Mouse (Mus musculus) CD4-positive naive resting alpha-beta T cell, adult 57 days (primary cell): Measurements from ENCODE around the gene Apobr. TPM values are rescaled to one million over a fixed set of nuclear protein-coding genes. Genes with fewer than 3 reads are reported as not detected.

Experiments used
- total RNA-seq: library from RNA; stranded (reverse); gene quantifications from one replicate; pipeline ENCODE4 v1.2.4, GENCODE M21; 2023

Apobr gene
- 6.9 TPM for total RNA-seq

DNA sequence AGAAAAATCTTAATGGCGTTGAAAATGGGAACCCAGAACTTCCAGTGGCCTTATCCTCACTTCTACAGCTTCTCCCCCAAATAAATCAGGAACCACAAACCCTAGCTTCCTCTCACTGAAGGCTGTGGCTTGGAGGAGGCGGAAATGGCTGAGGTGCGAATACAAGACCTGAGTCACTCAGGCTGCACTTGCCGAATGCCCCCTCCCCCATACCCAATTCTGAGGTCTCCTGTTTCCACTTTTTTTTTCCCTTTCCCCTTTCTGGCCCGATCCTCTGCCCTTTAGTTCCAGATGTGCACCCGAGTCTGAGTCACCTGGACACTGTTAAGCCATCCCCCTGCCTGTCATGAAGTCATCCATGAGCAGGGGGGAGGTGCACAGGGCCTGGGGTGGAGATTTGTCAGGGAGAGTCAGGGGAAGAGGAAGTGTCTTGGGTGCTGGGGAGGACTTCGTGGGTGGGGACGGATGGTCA, at the start of gene Apobr:
TSS of gene Apobr (plus strand) at position 437 of the 472 bp plus-strand sequence.

DNA sequence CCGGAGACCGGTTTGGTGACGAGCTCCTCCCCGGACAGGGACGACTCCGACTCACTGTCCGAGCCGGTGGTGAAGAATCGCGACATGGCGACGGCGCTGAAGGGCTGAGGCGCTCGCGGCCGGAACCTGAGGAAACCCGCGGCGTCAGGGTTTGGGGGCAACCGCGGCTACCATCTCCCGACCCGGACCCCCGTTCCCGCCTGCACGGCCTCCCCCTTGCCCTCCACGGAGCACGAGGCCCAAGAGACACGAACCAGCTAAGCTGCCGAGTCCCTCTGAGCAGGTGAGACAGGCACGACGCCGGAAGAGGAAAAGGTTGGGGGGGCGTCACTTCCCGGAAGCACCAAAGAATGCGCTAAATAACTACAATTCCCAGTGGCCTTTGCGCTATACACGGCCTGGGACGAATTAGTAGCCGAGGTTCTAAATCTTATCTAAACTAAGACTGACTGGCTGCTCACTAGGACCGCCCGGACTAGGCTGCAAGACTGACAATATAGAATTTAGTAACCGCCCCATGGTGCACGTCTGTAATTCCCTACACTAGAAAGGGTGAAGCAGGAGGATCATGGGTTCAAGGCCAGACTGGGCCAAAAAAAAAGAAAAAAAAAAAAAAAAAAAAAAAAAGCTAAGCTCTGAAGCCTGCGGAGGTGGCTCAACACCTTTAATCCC, 18.5 kb upstream of the Apobr start, which contains the start of gene Eif3c:
TSS of gene Eif3c (minus strand) at position 318 of the 672 bp plus-strand sequence.

DNA sequence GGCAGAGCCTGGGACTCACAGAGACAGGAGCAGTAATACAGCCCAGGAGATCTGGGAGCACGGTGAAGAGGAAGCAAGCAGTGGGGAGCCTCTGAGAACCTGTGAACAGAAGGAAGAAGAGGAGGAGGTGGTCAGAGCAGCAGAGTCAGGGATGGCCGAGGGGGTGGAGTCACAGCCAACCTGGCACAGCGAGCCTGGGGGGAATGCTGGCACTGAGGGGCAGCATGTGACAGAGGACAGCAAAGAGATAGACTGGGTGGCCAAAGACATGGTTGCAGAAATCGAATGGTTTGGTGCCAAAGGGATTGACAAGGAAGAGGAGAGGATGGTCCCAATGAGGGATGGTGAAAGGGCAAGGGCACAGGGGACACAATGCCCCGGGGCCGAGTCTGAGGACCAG, 975 bp downstream of the Apobr start, which contains the start of gene Cln3:
TSS of gene Cln3 (minus strand) at position 101 of the 400 bp plus-strand sequence.

DNA sequence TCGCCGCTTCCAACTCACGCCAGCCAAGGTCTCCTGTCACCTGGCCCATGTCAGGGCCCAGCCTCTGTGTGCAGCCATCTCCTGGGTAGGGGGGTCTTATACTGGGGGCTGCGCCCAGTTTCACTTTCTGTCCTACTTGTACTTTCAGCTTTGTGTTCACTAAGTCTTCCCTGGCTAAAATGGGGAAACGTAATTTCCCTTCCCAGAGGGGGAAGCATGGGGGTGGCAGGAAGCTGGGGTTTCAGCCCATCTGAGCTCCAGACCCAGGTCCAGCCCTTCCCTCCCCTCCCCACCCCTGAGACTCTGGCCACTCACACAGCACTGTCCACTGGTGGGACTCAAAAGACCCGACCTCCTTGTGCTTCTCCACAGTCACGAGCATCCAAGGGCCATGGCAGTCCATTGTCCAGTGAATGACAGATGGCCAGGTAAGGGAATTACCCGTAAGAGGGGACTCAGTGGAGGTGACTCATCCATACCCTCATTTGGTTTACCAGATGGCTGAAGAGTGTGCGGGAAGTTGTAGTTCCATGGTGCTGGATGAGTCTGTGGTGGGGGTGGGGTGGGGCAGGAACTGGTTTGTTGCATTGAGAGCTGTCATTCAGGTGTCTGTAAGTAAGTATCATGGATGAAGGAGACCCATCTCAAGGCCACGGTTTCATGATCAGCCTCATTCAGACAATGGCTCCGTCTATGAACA, 10.3 kb downstream of the Apobr start, which contains the start of gene Il27:
TSS of gene Il27 (minus strand) at position 80 of the 700 bp plus-strand sequence.

DNA sequence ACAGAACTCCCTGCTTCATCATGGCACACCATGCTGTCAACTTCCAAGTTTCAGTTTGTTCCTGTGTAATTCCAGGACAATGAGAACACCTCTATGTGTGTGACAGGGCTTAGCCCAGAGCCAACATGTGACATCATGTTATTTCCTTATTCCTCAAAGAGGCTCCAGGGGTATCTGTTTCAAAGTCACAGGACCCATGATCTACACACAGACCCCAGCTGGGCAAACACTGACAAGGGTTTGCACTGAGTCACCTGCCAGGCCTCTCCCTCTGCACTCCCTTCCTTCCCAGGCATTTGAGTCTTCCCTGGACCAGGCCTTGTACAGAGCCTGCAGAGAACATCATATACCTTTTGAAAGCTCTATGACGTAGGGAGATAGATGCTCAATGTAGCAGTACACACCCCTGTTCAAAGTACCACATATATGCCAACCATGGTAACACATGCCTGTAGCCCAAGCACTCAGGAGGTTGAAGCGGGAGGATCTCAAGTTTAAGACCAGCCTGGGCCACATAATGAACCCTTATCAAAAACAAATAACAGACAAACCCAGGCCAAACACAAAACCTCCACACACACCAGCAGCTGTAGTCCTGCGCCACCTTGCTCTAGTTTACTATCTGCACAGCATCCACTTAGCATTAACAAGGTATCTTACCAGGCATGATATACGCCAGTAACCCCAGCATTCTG, 46.2 kb downstream of the Apobr start, which contains the start of gene Nupr1:
TSS of gene Nupr1 (minus strand) at position 38 of the 695 bp plus-strand sequence.

Other genes starting within 250 kb of the Apobr start
- gene Lat, start 215.4 kb upstream of the Apobr start, total RNA-seq = 698 TPM
- 85.7 TPM for gene Spns1, start 207.5 kb upstream of the Apobr start, total RNA-seq
- 22.7 TPM for gene Nfatc2ip, start 188.2 kb upstream of the Apobr start, total RNA-seq
- gene Cd19, start 170.1 kb upstream of the Apobr start, total RNA-seq = 42.7 TPM
- 35.2 TPM for gene Rabep2, start 156.2 kb upstream of the Apobr start, total RNA-seq
- gene Atp2a1, start 121.8 kb upstream of the Apobr start, total RNA-seq = 0.86 TPM
- 95.6 TPM for gene Sh2b1, start 109.5 kb upstream of the Apobr start, total RNA-seq
- 49.0 TPM for gene Tufm, start 97.6 kb upstream of the Apobr start, total RNA-seq
- gene Atxn2l, start 81.5 kb upstream of the Apobr start, total RNA-seq = 222 TPM
- gene Eif3c, start 18.5 kb upstream of the Apobr start, total RNA-seq = 131 TPM
- gene Cln3, start 875 bp downstream of the Apobr start, total RNA-seq = 108 TPM
- gene Il27, start 10.0 kb downstream of the Apobr start, total RNA-seq = not detected
- gene Nupr1, start 45.9 kb downstream of the Apobr start, total RNA-seq = 1.3 TPM
- gene Sgf29, start 64.4 kb downstream of the Apobr start, total RNA-seq = 70.0 TPM
- 0.44 TPM for gene Sult1a1, start 91.5 kb downstream of the Apobr start, total RNA-seq
- gene Bola2, start 110.5 kb downstream of the Apobr start, total RNA-seq = 186 TPM
- 10.8 TPM for gene Slx1b, start 110.8 kb downstream of the Apobr start, total RNA-seq
- 1,350 TPM for gene Coro1a, start 122.8 kb downstream of the Apobr start, total RNA-seq
- 47.4 TPM for gene Mapk3, start 174.7 kb downstream of the Apobr start, total RNA-seq
- gene Gdpd3, start 181.4 kb downstream of the Apobr start, total RNA-seq = 5.8 TPM
- gene Ypel3, start 192.0 kb downstream of the Apobr start, total RNA-seq = 256 TPM
- 11.5 TPM for gene Tbx6, start 196.5 kb downstream of the Apobr start, total RNA-seq
- 252 TPM for gene Ppp4c, start 207.6 kb downstream of the Apobr start, total RNA-seq
- not detected for gene Fam57b, start 212.7 kb downstream of the Apobr start, total RNA-seq
- gene 4930451I11Rik, start 246.7 kb downstream of the Apobr start, total RNA-seq = not detected